Mouse (Mus musculus): ENCODE measurements at regions not wholly inside any gene's neighbourhood (a gene's known extent, or its start where the extent isn't known, plus 50 kb on each side); places are given as distances from the start of the nearest gene placed in this dataset.

GRCm38 (mm10) chr11:57954510-57955184, 54.2 kb upstream of the Larp1 start:
- TF ChIP-seq TAL1 (IDR thresholded peaks at IDR 0.05; ENCODE audit: low read length) (peak; percentile 95), GATA1 (IDR thresholded peaks at IDR 0.05; ENCODE audit: low read length) (peak; percentile 92)

All from erythroblast, embryonic 14.5 days (primary cell).